Mouse (Mus musculus) spleen, adult 2 months (tissue): ENCODE data around the gene Fzd4.

Source experiments
- CTCF ChIP-seq: fragments of 200-500 bp; IDR thresholded peaks from 2 replicates; pipeline ENCODE4 v1.5.1; 2011; ENCODE audit warnings: mild to moderate bottlenecking, inconsistent platforms; ENCODE audit not compliant: insufficient read depth, insufficient read length, insufficient replicate concordance; ENCODE audit errors: extremely low read depth
- POLR2A ChIP-seq: fragments of 200-500 bp; IDR thresholded peaks from 2 replicates; pipeline ENCODE4 v1.6.1; 2011; ENCODE audit warnings: low read depth, low read length, inconsistent platforms

DNA sequence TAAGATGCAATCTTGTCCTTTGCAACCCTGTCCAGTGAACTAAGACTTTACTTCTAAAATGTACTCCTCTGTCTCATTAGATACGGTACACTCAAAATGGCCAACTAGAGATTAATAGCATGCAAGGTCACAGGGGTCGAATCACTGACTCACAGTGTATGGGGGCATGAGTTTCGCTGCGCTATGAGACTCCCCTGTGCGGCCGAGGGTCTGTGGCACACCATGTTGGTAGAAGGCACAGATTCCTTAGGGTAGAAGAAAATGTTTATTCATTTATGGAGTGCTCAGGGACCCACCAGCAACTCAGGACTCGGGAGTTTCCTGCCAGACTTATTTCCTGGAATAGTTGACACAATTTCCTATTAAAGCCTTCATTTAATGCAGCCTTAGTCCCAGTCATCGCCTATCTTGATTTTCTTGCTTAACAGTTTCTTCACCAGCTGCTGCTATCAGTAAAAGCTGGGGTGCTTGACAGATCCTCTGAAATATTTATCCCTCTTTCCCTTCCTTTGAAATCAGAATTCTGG, 14.0 kb downstream of the Fzd4 start:
- no peak for TF ChIP-seq CTCF
- TF ChIP-seq POLR2A: no peak
